Mouse (Mus musculus): Measurements from ENCODE around the gene Spen. TPM values are rescaled to one million over a fixed set of nuclear protein-coding genes. Genes with fewer than 3 reads are reported as not detected.

Gene Spen
- polyA plus RNA-seq, 1 experiment from 2014 or later = 12.4 TPM

- Histone ChIP-seq H3K4me1 (ENCODE audit: control insufficient read depth, insufficient read depth, low read length) (peaks cover 5% of the 10 kb centered on the region), H3K4me3 (ENCODE audit: low read depth, low read length) (no peak overlapping the region), H3K4me2 (ENCODE audit: low read depth, severe bottlenecking) (no peak overlapping the region), H3K27ac (replicated peaks; ENCODE audit: low read depth, low read length) (no peak overlapping the region), H3K9ac (ENCODE audit: low read length) (no peak overlapping the region), H3K9me3 (ENCODE audit: control insufficient read depth, low read length) (no peaks in the 10 kb centered on the region), H3K36me3 (ENCODE audit: control insufficient read depth, insufficient read depth, low read length) (no peaks in the 10 kb centered on the region), H3K27me3 (ENCODE audit: control insufficient read depth, insufficient read depth, low read length) (peaks cover 3% of the 10 kb centered on the region; the same call in 1 of the 2 replicates)
- 81% methylated on average over 6 of the region's 6 CpGs for WGBS
- ATAC-seq (ENCODE audit: insufficient number of reproducible peaks, low FRiP score, low TSS enrichment, low read depth) (no peak), DNase-seq (ENCODE audit: low spot score) (no peak)
Observed at GRCm38 (mm10) chr4:141429381-141429780, 109.0 kb downstream of the Spen start.

GRCm38 (mm10) chr4:141427921-141428320, 110.5 kb downstream of the Spen start:
- H3K4me3 ChIP-seq (ENCODE audit: low read depth, low read length) = no peak overlapping the region
- H3K4me1 ChIP-seq (ENCODE audit: control insufficient read depth, insufficient read depth, low read length) = peaks cover 5% of the 10 kb centered on the region
- H3K9ac ChIP-seq (ENCODE audit: low read length) = no peak overlapping the region
- DNase-seq (ENCODE audit: low spot score) (no peak), ATAC-seq (ENCODE audit: insufficient number of reproducible peaks, low FRiP score, low TSS enrichment, low read depth) (no peak)
- no peaks in the 10 kb centered on the region for H3K36me3 ChIP-seq (ENCODE audit: control insufficient read depth, insufficient read depth, low read length)
- H3K4me2 ChIP-seq (ENCODE audit: low read depth, severe bottlenecking) = no peak overlapping the region
- H3K27me3 ChIP-seq (ENCODE audit: control insufficient read depth, insufficient read depth, low read length) = peaks cover 3% of the 10 kb centered on the region; the same call in 1 of the 2 replicates
- H3K9me3 ChIP-seq (ENCODE audit: control insufficient read depth, low read length) = no peaks in the 10 kb centered on the region
- WGBS = 85% methylated on average over 13 of the region's 13 CpGs
- no peak overlapping the region for H3K27ac ChIP-seq (replicated peaks; ENCODE audit: low read depth, low read length)

GRCm38 (mm10) chr4:141426796-141427745, 111.3 kb downstream of the Spen start:
- peaks cover 5% of the 10 kb centered on the region for H3K4me1 ChIP-seq (ENCODE audit: control insufficient read depth, insufficient read depth, low read length)
- no peak for DNase-seq (ENCODE audit: low spot score)
- WGBS = 73% methylated on average over 10 of the region's 10 CpGs
- no peak overlapping the region for H3K27ac ChIP-seq (replicated peaks; ENCODE audit: low read depth, low read length)
- no peak for ATAC-seq (ENCODE audit: insufficient number of reproducible peaks, low FRiP score, low TSS enrichment, low read depth)
- no peaks in the 10 kb centered on the region for H3K36me3 ChIP-seq (ENCODE audit: control insufficient read depth, insufficient read depth, low read length)
- H3K4me2 ChIP-seq (ENCODE audit: low read depth, severe bottlenecking) = no peak overlapping the region
- no peaks in the 10 kb centered on the region for H3K9me3 ChIP-seq (ENCODE audit: control insufficient read depth, low read length)
- H3K4me3 ChIP-seq (ENCODE audit: low read depth, low read length) = no peak overlapping the region
- H3K27me3 ChIP-seq (ENCODE audit: control insufficient read depth, insufficient read depth, low read length) = peaks cover 3% of the 10 kb centered on the region; the same call in 1 of the 2 replicates
- no peak overlapping the region for H3K9ac ChIP-seq (ENCODE audit: low read length)

GRCm38 (mm10) chr4:141425484-141426479, 112.6 kb downstream of the Spen start:
- H3K4me3 ChIP-seq (ENCODE audit: low read depth, low read length) = peak overlapping the region; percentile 37
- no peaks in the 10 kb centered on the region for H3K36me3 ChIP-seq (ENCODE audit: control insufficient read depth, insufficient read depth, low read length)
- DNase-seq (ENCODE audit: low spot score) (peak; percentile 58), ATAC-seq (ENCODE audit: insufficient number of reproducible peaks, low FRiP score, low TSS enrichment, low read depth) (peak; percentile 71)
- H3K9ac ChIP-seq (ENCODE audit: low read length) = no peak overlapping the region
- peaks cover 3% of the 10 kb centered on the region; the same call in 1 of the 2 replicates for H3K27me3 ChIP-seq (ENCODE audit: control insufficient read depth, insufficient read depth, low read length)
- peaks cover 5% of the 10 kb centered on the region for H3K4me1 ChIP-seq (ENCODE audit: control insufficient read depth, insufficient read depth, low read length)
- peak overlapping the region; percentile 83 for H3K4me2 ChIP-seq (ENCODE audit: low read depth, severe bottlenecking)
- no peaks in the 10 kb centered on the region for H3K9me3 ChIP-seq (ENCODE audit: control insufficient read depth, low read length)
- 3% methylated on average over 36 of the region's 36 CpGs for whole genome bisulfite sequencing
- no peak overlapping the region for H3K27ac ChIP-seq (replicated peaks; ENCODE audit: low read depth, low read length)

GRCm38 (mm10) chr4:141423691-141424431, 114.5 kb downstream of the Spen start:
- Histone ChIP-seq H3K36me3 (ENCODE audit: control insufficient read depth, insufficient read depth, low read length) (no peaks in the 10 kb centered on the region), H3K9me3 (ENCODE audit: control insufficient read depth, low read length) (no peaks in the 10 kb centered on the region), H3K9ac (ENCODE audit: low read length) (no peak overlapping the region), H3K4me1 (ENCODE audit: control insufficient read depth, insufficient read depth, low read length) (peaks cover 13% of the 10 kb centered on the region), H3K27me3 (ENCODE audit: control insufficient read depth, insufficient read depth, low read length) (peaks cover 3% of the 10 kb centered on the region; the same call in 1 of the 2 replicates), H3K4me2 (ENCODE audit: low read depth, severe bottlenecking) (no peak overlapping the region), H3K27ac (replicated peaks; ENCODE audit: low read depth, low read length) (no peak overlapping the region), H3K4me3 (ENCODE audit: low read depth, low read length) (no peak overlapping the region)
- WGBS = 88% methylated on average over 13 of the region's 13 CpGs
- ATAC-seq (ENCODE audit: insufficient number of reproducible peaks, low FRiP score, low TSS enrichment, low read depth) (no peak), DNase-seq (ENCODE audit: low spot score) (no peak)

GRCm38 (mm10) chr4:141423288-141423687, 115.1 kb downstream of the Spen start:
- H3K27ac ChIP-seq (replicated peaks; ENCODE audit: low read depth, low read length) = no peak overlapping the region
- no peaks in the 10 kb centered on the region for H3K9me3 ChIP-seq (ENCODE audit: control insufficient read depth, low read length)
- no peak for DNase-seq (ENCODE audit: low spot score)
- no peak overlapping the region for H3K9ac ChIP-seq (ENCODE audit: low read length)
- no peaks in the 10 kb centered on the region for H3K36me3 ChIP-seq (ENCODE audit: control insufficient read depth, insufficient read depth, low read length)
- WGBS = 84% methylated on average over 5 of the region's 5 CpGs
- H3K4me2 ChIP-seq (ENCODE audit: low read depth, severe bottlenecking) = no peak overlapping the region
- H3K27me3 ChIP-seq (ENCODE audit: control insufficient read depth, insufficient read depth, low read length) = peaks cover 3% of the 10 kb centered on the region; the same call in 1 of the 2 replicates
- ATAC-seq (ENCODE audit: insufficient number of reproducible peaks, low FRiP score, low TSS enrichment, low read depth) = no peak
- H3K4me3 ChIP-seq (ENCODE audit: low read depth, low read length) = no peak overlapping the region
- H3K4me1 ChIP-seq (ENCODE audit: control insufficient read depth, insufficient read depth, low read length) = peaks cover 13% of the 10 kb centered on the region

GRCm38 (mm10) chr4:141422841-141423240, 115.6 kb downstream of the Spen start:
- peaks cover 3% of the 10 kb centered on the region; the same call in 1 of the 2 replicates for H3K27me3 ChIP-seq (ENCODE audit: control insufficient read depth, insufficient read depth, low read length)
- ATAC-seq (ENCODE audit: insufficient number of reproducible peaks, low FRiP score, low TSS enrichment, low read depth) = no peak
- H3K4me1 ChIP-seq (ENCODE audit: control insufficient read depth, insufficient read depth, low read length) = peaks cover 13% of the 10 kb centered on the region
- H3K4me3 ChIP-seq (ENCODE audit: low read depth, low read length) = no peak overlapping the region
- H3K36me3 ChIP-seq (ENCODE audit: control insufficient read depth, insufficient read depth, low read length) = no peaks in the 10 kb centered on the region
- H3K9me3 ChIP-seq (ENCODE audit: control insufficient read depth, low read length) = no peaks in the 10 kb centered on the region
- H3K4me2 ChIP-seq (ENCODE audit: low read depth, severe bottlenecking) = no peak overlapping the region
- H3K27ac ChIP-seq (replicated peaks; ENCODE audit: low read depth, low read length) = no peak overlapping the region
- 80% methylated on average over 5 of the region's 5 CpGs for WGBS
- DNase-seq (ENCODE audit: low spot score) = no peak
- no peak overlapping the region for H3K9ac ChIP-seq (ENCODE audit: low read length)
